Mouse (Mus musculus): ENCODE data around the gene Kdelr1.
"Not testable (repeated sequence)": the region's sequence is repeated elsewhere in the genome, so short reads cannot be mapped to it uniquely, and the experiment has no call there.

The Kdelr1 gene

GRCm38 (mm10) chr7:45870282-45871058 is 2.1 kb upstream of the Kdelr1 start:
- no peak for DNase-seq (ENCODE audit: low read depth)

DNA sequence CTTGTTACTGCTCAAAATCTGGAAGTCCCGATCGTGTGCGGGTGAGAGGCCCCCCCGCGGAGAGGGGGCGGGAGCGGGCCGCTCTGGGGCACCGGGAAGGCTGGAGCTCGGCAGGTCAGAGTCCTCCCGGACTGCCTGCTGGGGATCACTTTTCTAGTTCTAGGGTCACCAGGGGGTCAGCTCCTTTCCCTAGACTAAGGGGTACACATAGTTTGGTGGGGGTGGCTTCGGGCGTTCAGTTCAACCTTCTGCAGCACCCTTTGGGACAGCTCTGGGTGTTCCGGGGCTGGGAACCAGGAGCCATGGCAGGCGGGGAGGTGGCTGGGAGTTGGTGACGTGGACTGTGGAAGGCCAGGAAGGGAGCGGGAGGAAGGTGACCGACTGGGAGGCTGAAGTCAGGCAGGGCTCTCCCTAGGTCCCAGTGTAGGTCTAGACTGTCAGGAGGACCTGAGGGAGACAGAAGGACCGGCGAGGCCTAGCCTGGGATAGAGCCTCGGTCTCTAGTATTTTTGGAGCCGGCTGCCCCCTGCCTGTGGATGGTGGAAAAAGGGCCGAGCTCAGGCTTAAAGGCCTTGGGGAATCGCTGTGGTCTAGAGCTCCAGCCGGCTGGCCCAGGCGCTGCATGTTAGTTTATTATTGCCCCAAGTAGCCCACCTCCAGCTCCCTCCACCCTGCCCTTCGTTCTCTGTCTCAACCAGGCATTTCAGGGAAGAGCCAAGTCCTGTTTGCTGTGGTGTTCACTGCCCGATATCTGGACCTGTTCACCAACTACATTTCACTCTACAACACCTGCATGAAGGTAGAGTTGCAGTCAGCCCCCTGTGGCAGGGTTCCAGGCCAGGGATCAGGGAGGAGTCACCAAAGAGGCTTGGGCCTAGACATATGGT is 732 bp downstream of the Kdelr1 start:
- no peak for DNase-seq (ENCODE audit: low read depth)

DNA sequence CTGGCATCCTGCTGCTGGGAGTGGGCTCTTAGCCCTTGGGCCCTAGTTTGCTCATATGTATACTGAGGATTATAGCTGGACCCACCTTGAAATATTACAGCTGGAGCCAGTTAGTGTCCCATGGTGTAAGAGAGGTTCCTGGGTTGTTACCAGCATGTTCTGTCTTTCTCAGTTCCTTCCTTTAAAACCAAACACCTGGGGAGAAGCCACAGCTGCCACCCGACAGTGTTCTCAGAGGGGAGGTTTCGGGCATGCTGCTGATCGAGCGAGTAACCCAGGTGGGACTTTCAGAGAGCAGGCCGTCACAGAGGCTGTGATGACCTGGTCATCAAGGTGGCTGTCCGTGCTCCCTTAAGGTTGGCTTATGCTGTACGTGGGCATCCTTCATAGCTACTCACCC is 4.3 kb downstream of the Kdelr1 start:
- DNase-seq (ENCODE audit: low read depth): no peak

DNA sequence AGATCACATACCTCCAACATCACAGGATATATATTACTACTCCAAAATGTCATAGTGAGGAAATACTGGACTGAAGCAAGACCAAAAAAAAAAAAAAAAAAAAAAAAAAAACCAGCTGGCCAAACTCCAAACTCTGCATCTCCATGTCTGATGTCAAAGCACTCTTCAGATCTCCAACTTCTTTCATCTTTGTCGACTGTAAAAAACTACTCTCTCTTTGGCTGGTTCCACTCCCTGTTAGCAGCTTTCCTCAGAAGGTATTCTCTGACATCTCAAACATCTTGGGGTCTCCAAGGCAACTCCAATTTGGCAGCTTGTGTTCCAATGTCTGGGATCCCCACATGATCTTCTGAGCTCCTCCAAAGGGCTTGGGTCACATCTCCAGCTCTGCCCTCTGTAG is 5.7 kb downstream of the Kdelr1 start, which contains the start of gene Grin2d:
Gene Grin2d (minus strand): TSS at position 101 of the 400 bp plus-strand sequence.
- DNase-seq (ENCODE audit: low read depth): not testable (repeated sequence)

DNA sequence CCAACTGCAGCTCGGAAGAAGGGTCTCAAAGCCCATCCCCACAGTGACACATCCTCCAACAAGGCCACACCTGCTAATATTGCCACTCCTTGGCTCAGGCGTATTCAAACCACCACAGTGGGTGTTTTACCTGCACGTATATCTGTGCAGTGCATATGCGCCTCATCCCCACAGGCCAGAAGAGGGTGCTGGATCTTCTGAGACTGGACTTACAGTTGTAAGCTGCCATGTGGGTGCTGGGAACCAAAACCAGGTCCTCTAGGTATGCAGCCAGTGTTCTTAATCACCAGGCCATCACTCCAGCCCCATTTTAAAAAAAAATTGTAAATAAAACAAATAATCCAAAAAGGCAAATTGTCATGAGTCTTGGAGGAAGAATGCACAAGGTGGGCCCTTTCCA is 8.0 kb downstream of the Kdelr1 start:
- no peak for DNase-seq (ENCODE audit: low read depth)

DNA sequence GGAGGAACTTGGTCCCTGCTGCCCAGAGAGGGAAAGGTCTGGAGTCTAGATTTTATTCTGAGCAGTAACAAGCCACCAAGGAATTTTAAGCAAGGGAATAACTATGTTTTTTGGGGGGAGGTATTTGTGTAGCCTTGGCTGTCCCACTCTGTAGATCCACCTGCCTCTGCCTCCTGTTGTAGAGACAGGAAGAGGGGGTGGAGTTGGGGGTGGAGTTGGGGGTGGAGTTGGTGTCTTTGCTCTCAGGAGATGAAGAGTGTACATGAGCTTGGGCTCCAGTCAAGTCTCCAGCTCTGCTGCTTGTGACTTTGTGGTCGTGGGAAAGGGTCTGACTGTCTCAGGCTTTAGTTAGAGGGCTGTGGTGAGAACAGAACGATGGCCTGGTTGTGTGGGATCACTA is 8.4 kb downstream of the Kdelr1 start:
- DNase-seq (ENCODE audit: low read depth): no peak

GRCm38 (mm10) chr7:45887246-45887645 is 14.7 kb downstream of the Kdelr1 start:
- no peak for DNase-seq (ENCODE audit: low read depth)

GRCm38 (mm10) chr7:45892651-45893050 is 20.1 kb downstream of the Kdelr1 start:
- DNase-seq (ENCODE audit: low read depth): no peak

GRCm38 (mm10) chr7:45895931-45896516 is 23.5 kb downstream of the Kdelr1 start:
- no peak for DNase-seq (ENCODE audit: low read depth)

GRCm38 (mm10) chr7:45896517-45897257 is 24.1 kb downstream of the Kdelr1 start, which contains the start of the genes Syngr4 and Tmem143:
Syngr4 (minus strand) TSS chr7:45896714.
Tmem143 (plus strand) TSS chr7:45896941.
- DNase-seq (ENCODE audit: low read depth): peak; percentile 96

DNA sequence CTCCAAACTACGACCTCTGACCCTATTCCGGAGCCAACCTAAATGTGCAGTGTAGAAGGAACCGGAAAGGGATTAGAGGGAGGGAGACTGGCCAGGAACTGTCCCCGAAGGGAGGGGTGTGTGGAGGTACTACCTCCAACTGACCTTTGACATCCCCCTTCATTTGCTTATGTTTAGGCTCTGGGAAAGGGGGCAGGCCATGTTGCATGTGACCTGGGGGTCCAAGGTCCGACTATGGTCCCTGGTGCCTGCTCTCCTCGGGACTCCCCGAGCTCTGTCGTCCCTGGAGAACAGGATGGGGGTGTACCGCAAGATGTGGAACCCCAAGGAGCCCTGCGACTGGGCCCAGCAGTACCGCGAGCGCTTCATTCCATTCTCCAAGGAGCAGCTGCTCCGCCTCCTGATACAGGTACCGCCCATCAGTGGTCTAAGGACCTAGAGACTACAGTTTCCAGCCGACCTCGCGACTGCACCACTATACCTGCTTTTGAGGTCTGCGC is 24.7 kb downstream of the Kdelr1 start:
- DNase-seq (ENCODE audit: low read depth): peak; percentile 11

- DNase-seq (ENCODE audit: low read depth): not testable (repeated sequence)
Observed at GRCm38 (mm10) chr7:45898125-45898524, 25.6 kb downstream of the Kdelr1 start.

DNA sequence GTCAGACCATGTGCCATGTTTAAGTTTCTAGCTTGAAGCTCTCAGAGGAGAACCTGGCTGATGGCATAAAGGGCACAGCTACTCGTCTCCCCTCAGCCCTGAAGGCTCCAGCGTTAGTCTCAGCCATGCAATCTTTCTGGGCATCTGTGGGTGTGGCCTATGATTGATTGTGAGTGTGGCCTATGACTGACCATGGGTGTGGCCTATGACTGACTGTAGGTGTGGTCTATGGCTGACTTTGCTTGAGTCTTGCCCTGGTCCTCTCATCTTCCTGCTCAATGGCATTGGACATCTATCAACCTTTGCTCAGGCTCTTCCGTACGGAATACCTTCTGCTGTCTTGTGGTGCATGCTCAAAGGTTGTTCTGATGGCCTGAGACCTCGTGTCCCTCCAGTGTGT is 29.0 kb downstream of the Kdelr1 start:
- DNase-seq (ENCODE audit: low read depth): no peak

GRCm38 (mm10) chr7:45902481-45903002 is 30.0 kb downstream of the Kdelr1 start:
- DNase-seq (ENCODE audit: low read depth): no peak

- no peak for DNase-seq (ENCODE audit: low read depth)
Observed at GRCm38 (mm10) chr7:45906622-45907021, 34.0 kb downstream of the Kdelr1 start.

- DNase-seq (ENCODE audit: low read depth): no peak
Observed at GRCm38 (mm10) chr7:45908384-45908783, 35.8 kb downstream of the Kdelr1 start.

GRCm38 (mm10) chr7:45909145-45909544 is 36.6 kb downstream of the Kdelr1 start:
- no peak for DNase-seq (ENCODE audit: low read depth)

DNA sequence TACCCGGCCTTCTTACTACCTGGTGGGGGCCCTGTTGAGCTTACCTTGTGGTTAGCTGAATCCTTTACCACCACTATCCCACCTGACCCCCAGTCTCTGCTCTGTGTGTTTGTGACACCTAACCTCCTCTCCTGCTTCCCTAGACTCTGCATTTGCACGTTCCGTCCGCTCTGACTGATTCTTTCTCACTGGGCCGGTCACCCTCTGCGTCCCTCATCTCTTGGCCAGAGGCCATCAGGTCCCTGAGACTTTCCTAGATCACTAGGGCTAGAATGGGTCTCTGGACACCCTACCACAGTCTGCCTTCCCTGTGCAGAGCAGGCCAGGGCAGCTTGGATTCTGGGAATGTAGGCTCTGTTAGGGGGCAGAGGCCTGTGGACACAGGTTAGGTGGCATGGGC is 41.5 kb downstream of the Kdelr1 start:
- DNase-seq (ENCODE audit: low read depth): no peak

GRCm38 (mm10) chr7:45915011-45915410 is 42.4 kb downstream of the Kdelr1 start:
- DNase-seq (ENCODE audit: low read depth): no peak

- no peak for DNase-seq (ENCODE audit: low read depth)
Observed at GRCm38 (mm10) chr7:45916056-45917003, 43.8 kb downstream of the Kdelr1 start.
